Mouse (Mus musculus) megakaryocyte, embryonic 14.5 days (primary cell): ENCODE results near the gene Gab2.

Experiments used
- FLI1 ChIP-seq: IDR thresholded peaks from 2 replicates; pipeline ENCODE4 v1.6.1; 2012; ENCODE audit warnings: low read length, inconsistent platforms, mixed read lengths
- GATA1 ChIP-seq: IDR thresholded peaks from 3 replicates; pipeline ENCODE4 v1.6.1; 2012; ENCODE audit warnings: mixed read lengths, low read length, inconsistent platforms, borderline replicate concordance

DNA sequence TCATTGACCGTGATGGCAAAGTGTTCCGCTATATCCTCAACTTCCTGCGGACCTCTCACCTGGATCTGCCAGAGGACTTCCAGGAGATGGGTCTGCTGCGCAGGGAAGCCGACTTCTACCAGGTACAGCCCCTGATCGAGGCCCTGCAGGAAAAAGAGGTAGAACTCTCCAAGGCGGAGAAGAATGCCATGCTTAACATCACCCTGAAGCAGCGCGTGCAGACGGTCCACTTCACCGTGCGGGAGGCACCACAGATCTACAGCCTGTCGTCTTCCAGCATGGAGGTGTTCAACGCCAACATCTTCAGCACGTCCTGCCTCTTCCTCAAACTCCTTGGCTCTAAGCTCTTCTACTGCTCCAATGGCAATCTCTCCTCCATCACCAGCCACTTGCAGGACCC is 266.1 kb downstream of the Gab2 start:
- no peak for TF ChIP-seq GATA1
- no peak for TF ChIP-seq FLI1
